Mouse (Mus musculus): ENCODE data around the gene Laptm5. TPM values are rescaled to one million over a fixed set of nuclear protein-coding genes. Genes with fewer than 3 reads are reported as not detected.

Gene Laptm5
- total RNA-seq, 2 experiments from 2014 or later: 136 to 568 TPM

- peak; percentile 22; the same call in 1 of the 2 replicates for ATAC-seq (replicated peaks; ENCODE audit: poor library complexity, severe bottlenecking)
Measured at GRCm38 (mm10) chr4:130918805-130919749, 6.2 kb downstream of the Laptm5 start.

- ATAC-seq (replicated peaks; ENCODE audit: poor library complexity, severe bottlenecking): peak; percentile 13
Measured at GRCm38 (mm10) chr4:130919750-130920356, 6.9 kb downstream of the Laptm5 start.

GRCm38 (mm10) chr4:130920951-130921693 is 8.2 kb downstream of the Laptm5 start:
- ATAC-seq (replicated peaks; ENCODE audit: poor library complexity, severe bottlenecking): peak; percentile 25

- ATAC-seq (replicated peaks; ENCODE audit: poor library complexity, severe bottlenecking): peak; percentile 34
Measured at GRCm38 (mm10) chr4:130921986-130922385, 9.1 kb downstream of the Laptm5 start.

- no peak for ATAC-seq (replicated peaks; ENCODE audit: poor library complexity, severe bottlenecking)
Measured at GRCm38 (mm10) chr4:130926274-130926673, 13.3 kb downstream of the Laptm5 start.

GRCm38 (mm10) chr4:130927821-130928220 is 14.9 kb downstream of the Laptm5 start:
- ATAC-seq (replicated peaks; ENCODE audit: poor library complexity, severe bottlenecking): no peak

GRCm38 (mm10) chr4:130942644-130943043 is 29.7 kb downstream of the Laptm5 start:
- no peak for ATAC-seq (replicated peaks; ENCODE audit: poor library complexity, severe bottlenecking)

GRCm38 (mm10) chr4:130944112-130944511 is 31.2 kb downstream of the Laptm5 start, which contains the start of gene Matn1:
Matn1 (plus strand) TSS chr4:130944385.
- no peak for ATAC-seq (replicated peaks; ENCODE audit: poor library complexity, severe bottlenecking)

GRCm38 (mm10) chr4:130944779-130945178 is 31.9 kb downstream of the Laptm5 start:
- peak; percentile 71 for ATAC-seq (replicated peaks; ENCODE audit: poor library complexity, severe bottlenecking)

GRCm38 (mm10) chr4:130947094-130947647 is 34.2 kb downstream of the Laptm5 start:
- ATAC-seq (replicated peaks; ENCODE audit: poor library complexity, severe bottlenecking): peak; percentile 42

- ATAC-seq (replicated peaks; ENCODE audit: poor library complexity, severe bottlenecking): no peak
Measured at GRCm38 (mm10) chr4:130949821-130950384, 37.0 kb downstream of the Laptm5 start.

GRCm38 (mm10) chr4:130952531-130952930 is 39.6 kb downstream of the Laptm5 start:
- peak; percentile 70 for ATAC-seq (replicated peaks; ENCODE audit: poor library complexity, severe bottlenecking)

- no peak for ATAC-seq (replicated peaks; ENCODE audit: poor library complexity, severe bottlenecking)
Measured at GRCm38 (mm10) chr4:130957156-130957555, 44.2 kb downstream of the Laptm5 start.

- no peak for ATAC-seq (replicated peaks; ENCODE audit: poor library complexity, severe bottlenecking)
Measured at GRCm38 (mm10) chr4:130958812-130959211, 45.9 kb downstream of the Laptm5 start.

- ATAC-seq (replicated peaks; ENCODE audit: poor library complexity, severe bottlenecking): no peak
Measured at GRCm38 (mm10) chr4:130959678-130960077, 46.8 kb downstream of the Laptm5 start.

- ATAC-seq (replicated peaks; ENCODE audit: poor library complexity, severe bottlenecking): peak; percentile 78
Measured at GRCm38 (mm10) chr4:130960118-130960734, 47.3 kb downstream of the Laptm5 start.

- no peak for ATAC-seq (replicated peaks; ENCODE audit: poor library complexity, severe bottlenecking)
Measured at GRCm38 (mm10) chr4:130971278-130971677, 58.4 kb downstream of the Laptm5 start.

GRCm38 (mm10) chr4:130972421-130972829 is 59.5 kb downstream of the Laptm5 start:
- ATAC-seq (replicated peaks; ENCODE audit: poor library complexity, severe bottlenecking): no peak

Data from granulocyte monocyte progenitor cell, adult 5-6 weeks (primary cell).